Mouse (Mus musculus) left cerebral cortex, adult 18-20 months (tissue): ENCODE data around the gene Baiap2l2. TPM values are rescaled to one million over a fixed set of nuclear protein-coding genes. Genes with fewer than 3 reads are reported as not detected.
"Not testable (repeated sequence)": the region's sequence is repeated elsewhere in the genome, so short reads cannot be mapped to it uniquely, and the experiment has no call there.

ENCODE experiments used
- DNase-seq, 2 experiments: peaks; one replicate each; pipeline ENCODE4 v3.0.0; 2021 to 2022; ENCODE audit warnings: low spot score in 2 of 2, mixed read lengths in 1 of 2
- total RNA-seq, 2 experiments: library from RNA; stranded (reverse); gene quantifications; 2 replicates each; pipeline ENCODE4 v1.2.3; 2021

Gene Baiap2l2
- total RNA-seq, 2 experiments from 2014 or later: 3.1 to 4.9 TPM

- DNase-seq: peak in 1 of 2 experiments; percentile 22
These were observed 23.0 kb downstream of the Baiap2l2 start for GRCm38 (mm10) chr15:79262375-79262774.

DNA sequence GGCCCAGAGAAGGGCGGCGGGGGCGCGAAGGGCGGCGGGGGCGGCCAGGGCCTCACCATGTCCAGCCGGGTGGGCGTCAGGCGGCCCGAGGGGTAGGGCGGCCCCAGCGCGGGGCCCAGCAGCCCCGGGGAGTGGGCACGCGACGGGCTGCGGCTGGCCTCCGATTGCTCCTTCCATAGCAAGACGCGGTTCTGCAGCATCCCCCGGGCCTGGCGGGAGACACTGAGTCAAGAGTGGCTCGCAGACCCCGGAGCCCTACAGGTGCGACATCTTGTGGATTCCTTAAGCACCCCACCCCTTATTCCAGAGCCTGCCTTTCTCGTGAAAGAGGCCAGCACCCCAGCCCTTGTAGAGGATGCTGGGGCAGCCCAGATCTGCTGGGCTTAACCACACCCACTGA lies 23.6 kb downstream of the Baiap2l2 start:
- DNase-seq: no peak

GRCm38 (mm10) chr15:79261095-79261725 lies 24.1 kb downstream of the Baiap2l2 start:
- DNase-seq: peak; percentile 46 to 63

DNA sequence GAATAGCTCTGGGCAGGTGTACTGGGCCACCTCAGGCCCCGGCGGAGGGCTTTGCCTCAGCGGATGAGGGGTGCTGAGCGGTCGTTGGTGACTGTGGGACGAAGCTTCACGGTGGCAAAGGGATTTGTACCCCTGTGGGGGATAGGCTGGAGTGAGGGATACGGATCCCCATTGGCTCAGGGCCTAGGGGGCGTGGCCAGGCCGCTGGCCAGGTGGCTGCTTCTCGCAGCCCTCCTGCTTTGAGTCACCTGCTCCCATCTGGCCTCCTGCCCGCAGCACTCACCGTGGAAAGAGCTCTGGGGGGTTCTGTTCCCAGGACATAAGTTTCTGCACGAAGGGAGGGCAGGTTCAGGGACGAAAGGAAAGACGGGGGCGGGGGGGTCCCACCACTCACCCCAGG lies 26.8 kb downstream of the Baiap2l2 start:
- no peak for DNase-seq

- no peak for DNase-seq
These were observed 30.7 kb downstream of the Baiap2l2 start, which contains the start of gene Slc16a8 for GRCm38 (mm10) chr15:79254661-79255060. Gene Slc16a8 (minus strand): TSS chr15:79254761.

DNA sequence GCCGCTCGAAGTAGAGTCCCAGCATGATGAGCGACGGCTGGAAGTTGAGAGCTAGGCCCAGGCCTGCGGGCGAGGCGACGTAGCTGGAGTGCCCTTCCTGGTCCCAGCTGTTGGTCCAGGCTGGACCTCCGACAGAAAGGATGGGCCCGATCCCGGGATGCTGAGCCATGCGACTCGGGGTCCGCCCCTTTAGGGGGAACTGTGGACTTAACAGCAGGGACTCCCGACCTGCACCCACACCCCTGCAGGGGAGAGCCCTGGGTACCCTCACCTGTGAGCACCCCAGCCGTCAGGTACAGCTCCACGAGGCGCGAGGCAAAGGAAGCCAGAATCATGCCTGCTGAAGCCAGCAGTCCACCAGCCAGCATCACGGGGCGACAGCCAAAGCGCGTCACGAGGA lies 32.8 kb downstream of the Baiap2l2 start:
- DNase-seq: no peak

DNA sequence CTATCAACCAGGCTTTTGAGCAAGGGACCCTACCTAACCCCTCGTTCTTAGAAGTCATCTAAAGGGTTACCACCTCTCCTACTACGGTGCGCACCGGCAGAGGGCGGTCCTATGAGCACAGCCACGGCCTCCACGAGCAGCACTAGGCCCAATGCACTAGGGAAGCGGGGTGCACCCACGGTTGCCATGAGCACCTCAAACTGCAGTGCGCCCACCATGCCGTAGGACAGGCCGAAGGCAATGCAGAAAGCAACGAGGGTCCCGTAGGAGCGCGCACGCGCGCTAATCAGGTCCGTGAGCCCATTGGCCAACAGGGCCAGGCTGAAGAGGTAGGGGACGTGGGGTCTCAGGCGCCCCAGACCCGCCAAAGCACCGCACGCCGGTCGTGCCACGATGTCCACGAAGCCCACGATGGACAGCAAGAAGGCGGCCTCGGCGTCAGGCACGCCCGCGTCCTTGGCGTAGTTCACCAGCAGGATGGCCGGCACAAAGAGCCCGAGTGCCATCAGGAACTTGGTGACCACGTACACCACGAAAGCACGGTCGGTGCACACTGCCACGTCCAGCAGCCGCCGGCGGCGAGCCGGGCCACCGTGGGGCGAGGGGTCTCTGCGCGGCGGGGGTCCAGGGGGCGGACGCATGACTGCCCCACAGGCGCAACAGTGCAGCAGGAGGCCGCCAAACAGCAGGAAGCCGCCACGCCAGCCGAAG lies 33.4 kb downstream of the Baiap2l2 start:
- peak in 1 of 2 experiments; percentile 28 for DNase-seq

- peak in 1 of 2 experiments; percentile 34 for DNase-seq
These were observed 34.2 kb downstream of the Baiap2l2 start for GRCm38 (mm10) chr15:79251168-79251567.

- DNase-seq: no peak
These were observed 35.1 kb downstream of the Baiap2l2 start for GRCm38 (mm10) chr15:79250236-79250635.

- no peak for DNase-seq
These were observed 40.0 kb downstream of the Baiap2l2 start for GRCm38 (mm10) chr15:79245321-79245720.

DNA sequence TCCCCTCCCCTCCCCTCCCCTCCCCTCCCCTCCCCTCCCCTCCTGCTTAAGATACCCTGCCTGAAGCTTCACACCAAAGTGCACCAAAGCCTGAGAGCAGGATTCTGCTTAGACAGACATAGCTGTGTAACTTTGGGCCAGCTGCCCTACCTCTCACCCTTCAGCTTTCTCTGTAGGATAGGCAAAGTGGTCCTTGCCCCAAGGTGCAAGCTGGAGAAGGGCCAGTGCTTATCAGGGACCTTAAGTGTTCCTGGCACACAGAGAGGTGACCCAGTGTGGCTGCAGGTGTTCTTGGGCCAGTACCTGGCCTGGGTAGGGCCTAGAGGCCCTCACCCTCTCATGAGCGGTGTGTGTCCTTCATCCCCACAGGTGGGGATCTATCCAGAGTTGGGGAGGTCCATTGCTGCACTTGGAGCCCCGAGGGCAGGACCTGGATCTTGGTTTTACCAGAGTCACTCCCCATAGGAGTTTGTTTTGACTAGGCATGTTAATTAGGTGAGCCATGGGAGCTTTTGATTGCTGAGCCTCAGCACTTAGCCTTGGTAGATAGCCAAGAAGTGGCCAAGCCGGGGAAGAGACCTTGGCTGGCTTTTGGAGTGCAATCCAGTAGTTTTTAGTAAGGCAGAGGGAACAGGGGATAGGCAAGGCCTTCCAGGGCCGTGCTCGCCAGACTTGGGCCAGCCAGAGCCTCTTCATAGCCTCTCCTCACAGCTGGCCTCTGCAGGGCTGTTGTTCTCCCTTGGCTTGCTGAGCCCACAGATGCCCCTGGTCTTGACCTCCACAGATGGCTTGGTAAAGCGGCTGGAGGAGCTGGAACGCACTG lies 41.1 kb downstream of the Baiap2l2 start:
- DNase-seq: no peak

DNA sequence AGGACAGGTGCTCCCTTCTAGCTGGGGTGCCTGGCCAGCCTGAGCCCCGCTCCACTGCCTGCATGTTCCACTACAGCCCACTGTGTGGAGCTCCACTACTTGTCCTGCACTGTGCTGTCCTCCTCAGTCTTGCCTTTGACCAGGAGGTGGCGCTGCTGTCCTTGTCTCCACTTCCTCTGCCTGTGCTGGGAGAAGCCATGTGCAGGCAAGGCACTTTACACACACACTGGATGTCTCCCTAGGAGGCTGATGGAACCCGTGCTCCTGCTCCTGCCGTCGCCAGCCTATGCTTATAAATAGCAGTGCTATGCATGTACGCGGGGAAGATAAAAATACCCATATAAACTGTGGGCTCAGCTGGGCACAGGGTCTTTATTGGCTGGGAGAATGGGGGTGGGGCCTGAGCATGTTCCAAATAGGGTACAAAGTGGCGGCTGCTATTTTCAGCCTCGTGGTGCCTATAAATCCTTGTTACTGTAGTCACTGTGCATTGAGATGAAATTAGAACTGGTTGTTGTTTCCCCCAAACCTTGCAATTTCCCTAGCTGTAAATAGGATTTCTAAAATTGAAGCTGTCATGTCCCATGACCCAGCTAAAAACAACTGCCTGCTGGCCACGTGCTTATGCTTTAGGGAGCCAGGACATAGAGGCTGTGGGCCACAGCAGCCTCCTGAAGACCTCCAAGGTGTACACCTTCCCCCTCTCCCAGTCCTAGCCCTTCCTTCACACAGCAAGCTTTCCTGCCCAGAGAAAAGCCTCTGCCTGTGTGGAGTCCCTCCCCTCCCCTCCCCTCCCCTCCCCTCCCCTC lies 41.9 kb downstream of the Baiap2l2 start:
- peak; percentile 98 to 99 for DNase-seq

DNA sequence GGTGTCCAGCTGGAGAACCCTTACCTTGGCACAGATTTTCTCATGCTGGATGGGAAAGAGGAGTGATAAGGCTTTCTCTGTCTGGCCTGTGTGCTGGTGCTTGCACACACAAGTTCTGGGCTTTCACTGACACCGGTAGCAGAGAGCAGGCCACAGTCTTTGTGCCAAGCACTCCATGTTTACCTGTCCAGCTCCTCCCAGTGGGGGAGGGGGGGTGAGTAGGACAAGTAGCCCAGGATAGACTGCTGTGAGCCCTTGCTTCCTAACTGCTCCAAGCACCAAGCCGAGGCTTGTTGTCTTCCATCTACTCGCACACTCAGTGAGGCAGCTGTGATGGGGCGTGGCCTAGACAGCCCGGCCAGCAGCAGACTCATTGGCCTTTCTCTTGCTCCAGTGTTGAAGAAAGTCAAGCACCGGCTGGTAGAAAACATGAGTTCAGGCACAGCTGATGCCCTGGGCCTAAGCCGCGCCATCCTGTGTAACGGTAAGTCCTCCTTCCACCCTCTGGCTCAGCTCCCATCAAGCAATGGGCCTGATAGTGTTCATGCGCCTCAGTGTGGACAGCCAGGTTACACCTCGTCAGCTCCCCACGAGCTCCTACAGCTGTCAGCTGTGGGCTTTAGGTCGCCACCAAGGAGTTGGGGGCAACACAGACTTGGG lies 42.6 kb downstream of the Baiap2l2 start:
- DNase-seq: no peak

DNA sequence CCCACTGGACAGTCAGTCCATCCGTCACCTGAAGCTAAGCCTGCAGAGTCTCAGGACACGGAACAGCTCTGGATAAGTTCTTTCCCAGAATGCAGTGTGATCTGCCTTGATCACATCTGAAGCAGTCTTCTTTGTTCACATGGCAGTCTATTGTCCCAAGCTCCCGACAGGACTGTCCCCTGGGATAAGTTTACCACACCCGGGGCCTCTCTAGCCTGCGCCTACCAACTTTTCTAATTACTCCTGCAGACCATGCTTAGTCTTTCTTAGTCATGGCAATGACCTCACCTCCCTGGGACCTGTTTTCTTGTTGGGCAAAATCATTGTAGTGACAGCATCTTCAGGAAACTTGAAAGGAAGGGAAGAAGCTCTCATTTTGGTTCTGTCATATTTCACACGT lies 47.3 kb downstream of the Baiap2l2 start:
- DNase-seq: no peak

- DNase-seq: no peak
These were observed 50.1 kb downstream of the Baiap2l2 start for GRCm38 (mm10) chr15:79235268-79235667.

- DNase-seq: peak; percentile 81 to 82
These were observed 56.1 kb downstream of the Baiap2l2 start, which contains the start of the genes Pick1 and Gm49486 for GRCm38 (mm10) chr15:79229058-79229821. Gene Pick1 (plus strand): TSS chr15:79229173. Gene Gm49486 (plus strand): TSS chr15:79229391.

DNA sequence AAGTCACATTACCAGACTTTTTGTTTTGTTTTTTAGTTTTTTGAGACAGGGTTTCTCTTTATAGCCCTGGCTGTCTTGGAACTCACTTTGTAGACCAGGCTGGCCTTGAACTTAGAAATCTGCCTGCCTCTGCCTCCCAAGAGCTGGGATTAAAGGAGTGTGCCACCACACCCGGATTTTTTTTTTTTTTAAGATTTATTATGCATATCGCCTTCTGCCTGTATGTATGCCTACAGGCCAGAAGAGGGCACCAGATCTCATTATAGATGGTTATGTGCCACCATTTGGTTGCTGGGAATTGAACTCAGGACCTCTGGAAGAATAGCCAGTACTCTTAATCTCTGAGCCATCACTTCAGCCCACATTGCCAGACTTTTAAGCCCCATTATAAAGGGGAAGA lies 59.6 kb downstream of the Baiap2l2 start:
- DNase-seq: not testable (repeated sequence)

GRCm38 (mm10) chr15:79224685-79225084 lies 60.7 kb downstream of the Baiap2l2 start:
- peak; percentile 83 to 95 for DNase-seq

DNA sequence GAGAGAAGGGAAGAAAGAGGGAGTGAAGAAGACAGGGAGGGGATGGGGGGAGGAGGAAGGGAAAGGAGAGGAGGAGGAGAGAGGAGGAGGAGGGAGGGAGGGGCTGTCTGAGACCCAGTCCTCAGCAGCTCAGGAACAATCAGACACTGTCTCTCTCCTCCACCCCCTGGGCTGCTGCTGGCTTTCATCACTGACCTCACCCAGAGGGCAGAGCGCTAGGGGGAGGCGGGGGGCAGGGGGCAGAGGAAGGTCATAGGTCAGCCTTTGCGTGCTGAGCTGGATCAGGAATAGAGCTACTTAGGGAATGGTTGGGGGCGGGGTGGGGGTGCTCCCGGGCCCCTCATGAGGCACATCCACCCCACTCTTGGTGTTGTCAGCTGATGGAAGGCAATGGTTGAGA lies 61.7 kb downstream of the Baiap2l2 start:
- no peak for DNase-seq

DNA sequence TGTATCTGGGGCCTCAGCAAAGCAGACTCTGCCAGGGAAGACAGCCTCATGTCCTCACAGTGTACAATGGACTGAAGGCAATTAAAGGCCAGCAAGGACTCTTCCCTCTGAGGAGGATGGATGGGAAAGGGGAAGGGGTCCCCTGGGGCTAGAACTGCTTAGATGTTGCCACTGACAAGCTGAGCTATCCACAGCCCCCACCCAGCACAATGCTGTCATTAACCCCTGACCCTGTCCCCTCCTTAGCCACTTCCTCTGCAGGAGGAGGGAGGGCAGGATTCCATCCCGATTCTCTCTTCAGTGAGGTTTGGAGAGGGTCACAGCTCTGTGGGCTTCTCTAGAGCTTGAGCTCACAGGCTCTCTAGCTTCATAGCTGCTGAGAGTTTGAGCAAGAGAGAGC lies 65.8 kb downstream of the Baiap2l2 start:
- DNase-seq: no peak
